Mouse (Mus musculus) small intestine, adult 2 months (tissue): ENCODE data around the gene Arid5b.

ENCODE experiments used
- CTCF ChIP-seq: fragments of 200-500 bp; IDR thresholded peaks from 2 replicates; pipeline ENCODE4 v1.5.1; 2012; ENCODE audit warnings: low read depth, mild to moderate bottlenecking, control low read depth, inconsistent platforms, low read length, moderate library complexity, mixed read lengths; ENCODE audit not compliant: insufficient replicate concordance, insufficient read length; ENCODE audit errors: extremely low read depth
- POLR2A ChIP-seq: fragments of 200-500 bp; IDR thresholded peaks from 2 replicates; pipeline ENCODE4 v1.6.1; 2012; ENCODE audit warnings: low read depth, mild to moderate bottlenecking, control low read depth, inconsistent platforms, low read length, moderate library complexity

GRCm38 (mm10) chr10:68048641-68049305, 229.8 kb downstream of the Arid5b start:
- TF ChIP-seq CTCF: no peak
- no peak for TF ChIP-seq POLR2A
